Mouse (Mus musculus) left cerebral cortex, adult 9 months (tissue): ENCODE results near the gene Vmn1r91.
"Not testable (repeated sequence)": the region's sequence is repeated elsewhere in the genome, so short reads cannot be mapped to it uniquely, and the experiment has no call there.

ENCODE experiments used
- DNase-seq, 2 experiments: peaks; one replicate each; pipeline ENCODE4 v3.0.0; 2022; ENCODE audit warnings: low spot score in 2 of 2

Vmn1r91 gene

GRCm38 (mm10) chr7:20099380-20099779 lies at the start of gene Vmn1r91:
TSS of gene Vmn1r91 (plus strand) at chr7:20099680.
- not testable (repeated sequence) for DNase-seq

- not testable (repeated sequence) for DNase-seq
Observed at GRCm38 (mm10) chr7:20064100-20064499, 35.4 kb upstream of the Vmn1r91 start.

GRCm38 (mm10) chr7:20078118-20078517 lies 21.4 kb upstream of the Vmn1r91 start:
- not testable (repeated sequence) for DNase-seq

GRCm38 (mm10) chr7:20122479-20122878 lies 23.0 kb downstream of the Vmn1r91 start, which contains the start of gene Gm16442:
TSS of gene Gm16442 (minus strand) at chr7:20122579.
- DNase-seq = not testable (repeated sequence)

- not testable (repeated sequence) for DNase-seq
Observed at GRCm38 (mm10) chr7:20138988-20139387, 39.5 kb downstream of the Vmn1r91 start, which contains the start of gene Vmn1r93. TSS of gene Vmn1r93 (minus strand) at chr7:20139088.
